Mouse (Mus musculus) cortical plate, adult 2 months (tissue): Measurements from ENCODE around the gene Thbs3.

ENCODE experiments used
- CTCF ChIP-seq: fragments of 200-500 bp; IDR thresholded peaks from 2 replicates; pipeline ENCODE4 v1.5.1; 2011; ENCODE audit warnings: mild to moderate bottlenecking, control low read depth, low read length; ENCODE audit not compliant: insufficient read depth; ENCODE audit errors: extremely low read depth
- POLR2A ChIP-seq: fragments of 200-500 bp; IDR thresholded peaks from 2 replicates; pipeline ENCODE4 v1.6.1; 2011; ENCODE audit warnings: mild to moderate bottlenecking, low read length, control low read depth; ENCODE audit not compliant: insufficient read depth; ENCODE audit errors: extremely low read depth

- peak; percentile 3; the same call in 1 of the 2 replicates for TF ChIP-seq POLR2A
- no peak for TF ChIP-seq CTCF
These were observed 6.2 kb upstream of the Thbs3 start for GRCm38 (mm10) chr3:89208736-89209135.
